Mouse (Mus musculus) ovary, postnatal 36 days (tissue): ENCODE measurements around the gene Mmp28.
A peak's percentile ranks its signal among the peaks of the same experiment; 100 is the strongest.

Source experiments
- DNase-seq: peaks from one replicate; pipeline ENCODE4 v3.0.0; 2022; ENCODE audit warnings: low spot score, mixed read lengths

Mmp28 gene

GRCm38 (mm10) chr11:83448021-83448926, 14.6 kb downstream of the Mmp28 start:
- DNase-seq = no peak

DNA sequence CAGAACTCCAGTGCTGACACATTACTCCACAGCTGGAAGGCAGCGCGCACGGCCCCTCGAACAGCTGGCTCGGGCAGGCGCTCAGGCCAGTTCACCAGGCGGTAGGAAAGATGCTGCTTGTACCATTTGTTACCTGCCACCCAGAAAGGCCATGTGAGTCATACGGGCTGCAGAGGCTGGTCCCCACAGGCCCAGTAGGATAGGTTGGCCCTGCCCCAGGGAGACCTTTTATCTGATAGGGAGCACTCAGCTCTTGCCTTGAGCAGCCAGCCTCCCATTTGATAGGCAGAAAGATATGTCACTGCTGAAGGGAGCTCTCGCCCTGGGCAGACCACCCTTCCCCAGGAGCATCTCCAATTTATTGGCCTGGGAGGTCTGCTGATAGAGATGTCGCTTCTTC, 15.3 kb downstream of the Mmp28 start:
- DNase-seq = no peak

DNA sequence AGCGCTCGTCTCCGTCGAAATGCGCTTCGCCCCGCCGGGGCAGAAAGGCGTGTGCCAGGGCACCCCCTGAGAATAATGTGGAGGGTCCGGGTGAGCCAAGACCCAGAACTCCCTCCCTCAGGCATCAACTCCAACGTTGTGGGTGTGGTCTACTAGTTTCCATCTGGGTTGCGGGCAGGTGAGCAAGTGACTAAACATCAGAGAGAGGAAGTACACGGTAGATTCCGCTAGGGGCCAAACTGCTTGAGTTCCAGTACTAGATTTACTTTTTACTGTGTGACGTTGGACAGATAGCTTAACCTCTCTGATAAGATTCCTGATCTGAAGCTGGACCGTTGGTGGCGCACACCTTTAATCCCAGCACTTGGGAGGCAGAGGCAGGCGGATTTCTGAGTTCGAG, 17.9 kb downstream of the Mmp28 start:
- DNase-seq = no peak

- DNase-seq = no peak
Measured at GRCm38 (mm10) chr11:83443824-83444223, 19.0 kb downstream of the Mmp28 start.

DNA sequence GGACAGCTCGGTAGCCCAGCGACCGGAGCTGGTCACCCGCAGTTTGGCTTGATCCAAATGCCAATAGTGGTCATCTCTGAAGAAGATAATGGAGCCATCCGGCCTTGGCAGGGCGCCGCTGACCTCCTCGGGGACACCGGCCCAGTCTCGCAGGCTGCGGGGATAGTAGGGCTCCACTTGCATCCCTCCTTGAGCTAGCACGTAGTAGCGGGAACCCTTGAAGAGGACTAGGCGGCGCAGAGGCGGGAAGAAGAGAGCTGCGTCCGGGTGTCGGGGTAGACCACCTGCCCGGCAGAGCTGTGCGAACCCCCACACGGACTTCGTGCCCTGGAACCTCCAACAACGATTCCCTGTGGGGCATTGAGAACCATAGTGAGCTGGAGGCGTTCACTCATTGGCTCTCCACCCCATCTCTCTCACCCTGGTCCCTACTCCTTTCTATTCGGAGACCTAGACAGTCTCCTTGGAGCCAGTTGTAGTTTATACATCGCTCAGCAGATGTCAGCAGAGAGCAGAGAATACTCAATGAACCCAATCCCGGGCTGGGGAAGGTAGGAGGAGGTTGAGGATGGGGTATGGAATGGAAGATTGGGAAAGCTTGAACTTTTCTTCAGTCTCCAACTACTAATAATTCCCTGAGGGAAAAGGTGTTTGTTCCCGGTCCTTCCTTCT, 20.1 kb downstream of the Mmp28 start:
- peak; percentile 34 for DNase-seq

DNA sequence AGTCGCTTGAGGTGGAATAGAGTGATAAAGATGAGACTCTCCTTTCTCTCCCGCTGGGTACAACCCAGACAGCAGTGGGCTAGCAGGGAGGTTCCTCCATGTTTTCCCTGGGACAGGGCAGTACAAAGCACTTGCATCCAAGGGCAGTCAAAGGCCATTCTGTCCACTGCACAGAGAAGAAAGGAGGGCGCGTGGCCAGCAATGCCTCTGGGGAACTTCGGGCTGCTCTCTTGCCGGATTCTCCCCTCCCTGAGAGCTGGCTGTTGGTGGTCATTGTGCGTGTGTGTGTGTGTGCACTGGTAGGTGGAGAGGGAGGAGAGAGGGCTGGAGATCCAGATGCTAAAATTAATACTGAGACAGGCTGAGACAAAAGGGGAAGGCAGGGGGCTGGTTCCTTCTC, 21.6 kb downstream of the Mmp28 start:
- DNase-seq = peak; percentile 37

DNA sequence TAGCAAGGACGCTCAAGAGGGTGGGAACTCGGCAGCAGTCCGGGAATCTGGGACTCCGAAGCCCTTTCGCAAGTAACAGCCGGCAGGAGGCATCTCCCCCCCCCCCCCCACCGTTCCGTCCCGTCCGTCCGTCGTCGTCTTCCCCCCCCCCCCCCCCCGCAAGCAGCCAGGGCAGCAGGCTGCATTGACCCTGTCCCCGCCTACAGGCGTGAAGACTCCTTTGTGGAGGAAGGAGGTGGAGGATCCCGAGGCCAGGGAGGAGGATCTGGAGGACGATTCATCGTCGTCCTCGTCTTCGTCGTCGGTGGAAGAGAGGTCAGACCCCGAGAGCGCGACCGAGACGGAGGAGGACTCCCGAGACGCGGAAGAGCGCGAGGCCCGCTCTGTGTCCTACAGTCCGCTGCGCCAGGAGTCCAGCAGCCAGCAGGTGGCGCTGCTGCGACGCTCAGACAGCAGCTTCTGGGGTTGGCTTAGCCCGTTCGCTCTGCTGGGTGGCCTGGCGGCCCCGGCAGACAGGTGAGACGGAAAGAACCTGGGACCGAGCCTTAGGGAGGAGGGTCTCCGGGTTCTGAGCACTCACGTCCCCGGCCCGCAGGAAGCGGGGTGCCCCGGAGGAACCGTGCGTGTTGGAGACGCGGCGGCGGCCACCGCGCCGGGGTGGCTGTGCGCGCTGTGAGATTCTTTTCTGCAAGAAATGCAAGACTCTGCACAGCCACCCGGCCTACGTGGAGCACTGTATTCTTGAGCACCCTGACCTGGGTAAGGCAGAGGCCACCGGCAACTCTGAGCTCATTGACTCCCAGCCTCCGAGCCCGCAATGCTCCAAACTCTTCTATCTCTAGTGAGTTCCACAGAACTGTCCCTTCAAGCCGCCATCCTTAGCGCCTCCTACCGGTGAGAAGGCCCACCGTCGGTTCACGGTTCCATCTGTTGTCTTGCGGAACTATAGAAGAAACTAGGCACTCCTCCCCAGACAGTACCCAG, 22.5 kb downstream of the Mmp28 start:
- DNase-seq = peak; percentile 85

DNA sequence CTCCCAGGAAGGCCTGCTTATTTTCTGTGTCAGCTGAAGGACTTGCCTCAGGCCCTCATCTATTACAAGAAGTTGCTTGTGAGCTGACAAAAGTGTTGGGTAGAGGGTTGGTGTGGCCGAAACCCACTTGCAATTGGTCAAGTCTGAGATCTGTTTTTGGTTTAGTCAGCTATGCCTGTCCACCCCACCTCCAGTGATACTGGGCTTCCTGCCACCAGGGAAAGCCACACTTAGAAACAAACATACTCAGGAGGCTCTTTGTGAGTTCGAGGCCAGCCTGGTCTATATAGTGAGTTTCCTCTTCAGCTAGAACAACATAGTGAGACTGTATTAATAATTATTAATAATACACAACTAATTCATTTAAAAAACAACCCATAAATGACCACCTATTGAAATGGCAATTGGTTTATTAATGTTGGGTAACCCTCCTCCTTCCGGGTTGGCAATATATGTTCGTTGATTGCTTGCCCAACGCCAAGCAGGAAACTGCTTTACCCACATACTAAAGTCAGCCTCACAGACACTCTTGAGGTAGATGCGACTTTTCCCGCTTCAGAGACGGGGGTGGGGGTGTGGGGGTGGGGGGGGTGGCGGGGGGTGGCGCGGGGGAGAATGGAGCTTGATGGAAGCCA, 23.3 kb downstream of the Mmp28 start:
- no peak for DNase-seq

DNA sequence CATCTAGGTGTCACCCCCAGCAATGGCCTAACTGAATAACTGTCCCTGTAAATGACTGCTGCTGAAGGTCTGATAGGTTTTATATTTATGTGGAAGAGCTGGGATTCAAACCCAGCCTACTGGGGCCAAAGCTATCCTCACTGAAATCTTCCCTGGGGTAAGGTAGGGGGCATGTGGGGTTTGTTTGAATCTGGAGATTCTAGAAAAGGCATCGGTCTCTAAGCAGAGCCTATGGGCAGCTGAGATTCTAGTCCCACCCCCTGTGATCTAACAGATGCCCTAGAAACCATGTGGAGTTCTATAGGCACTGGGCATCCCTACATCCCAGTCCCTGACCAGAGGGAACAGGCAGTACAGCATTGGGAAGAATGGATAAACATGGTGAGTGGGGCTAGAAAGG, 25.5 kb downstream of the Mmp28 start, which contains the start of gene 1700020L24Rik:
Gene 1700020L24Rik, plus strand, starts transcription at position 301 of the 400 bp plus-strand sequence.
- DNase-seq = no peak

- no peak for DNase-seq
Measured at GRCm38 (mm10) chr11:83432533-83432932, 30.3 kb downstream of the Mmp28 start.

DNA sequence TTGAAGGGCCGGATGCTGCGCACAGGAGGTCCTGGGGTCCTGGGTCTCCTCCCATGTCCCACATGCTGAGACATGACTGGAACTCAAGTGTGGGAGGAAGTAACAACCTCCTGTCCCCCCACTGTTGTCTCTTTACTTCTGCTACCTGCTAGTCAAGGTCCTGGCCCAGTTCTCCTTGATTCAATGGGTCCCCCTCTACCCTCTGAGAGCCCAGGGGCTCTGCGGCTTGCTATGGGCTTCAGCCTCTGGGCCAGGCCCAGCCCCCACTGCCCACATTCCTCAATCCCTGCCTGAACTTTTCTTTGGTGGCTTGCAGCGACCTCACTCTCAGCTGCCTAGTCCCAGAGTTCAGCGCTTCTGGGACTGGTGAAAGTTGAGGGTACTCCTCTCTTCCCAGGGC, 33.5 kb downstream of the Mmp28 start, which contains the start of gene Gas2l2:
Gene Gas2l2, minus strand, starts transcription at position 101 of the 400 bp plus-strand sequence.
- no peak for DNase-seq

GRCm38 (mm10) chr11:83426964-83427363, 35.9 kb downstream of the Mmp28 start:
- DNase-seq = no peak

GRCm38 (mm10) chr11:83424681-83425080, 38.2 kb downstream of the Mmp28 start:
- peak; percentile 54 for DNase-seq

- DNase-seq = peak; percentile 69
Measured at GRCm38 (mm10) chr11:83421305-83421704, 41.6 kb downstream of the Mmp28 start.

DNA sequence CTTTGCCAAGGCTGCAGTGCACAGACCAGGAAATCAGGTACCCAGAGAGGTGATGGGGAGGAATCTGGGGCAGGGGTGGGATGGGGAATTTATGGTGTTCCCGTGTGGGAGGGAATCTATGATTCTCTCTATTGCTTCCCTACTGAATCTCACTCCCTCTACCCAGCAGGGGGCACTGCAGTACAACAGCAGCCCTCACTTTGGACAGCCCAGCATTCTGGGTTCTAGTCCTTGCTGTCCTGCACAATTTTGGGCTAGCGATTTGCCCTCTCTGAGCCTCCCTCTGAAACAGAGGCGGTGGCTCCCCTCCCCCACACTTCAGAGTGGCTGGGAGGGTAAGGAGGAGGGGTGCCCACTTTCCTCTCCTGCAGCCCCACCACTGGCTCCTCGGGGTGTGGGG, 42.5 kb downstream of the Mmp28 start:
- no peak for DNase-seq

- no peak for DNase-seq
Measured at GRCm38 (mm10) chr11:83418566-83418965, 44.3 kb downstream of the Mmp28 start.

- no peak for DNase-seq
Measured at GRCm38 (mm10) chr11:83417708-83418107, 45.2 kb downstream of the Mmp28 start.

DNA sequence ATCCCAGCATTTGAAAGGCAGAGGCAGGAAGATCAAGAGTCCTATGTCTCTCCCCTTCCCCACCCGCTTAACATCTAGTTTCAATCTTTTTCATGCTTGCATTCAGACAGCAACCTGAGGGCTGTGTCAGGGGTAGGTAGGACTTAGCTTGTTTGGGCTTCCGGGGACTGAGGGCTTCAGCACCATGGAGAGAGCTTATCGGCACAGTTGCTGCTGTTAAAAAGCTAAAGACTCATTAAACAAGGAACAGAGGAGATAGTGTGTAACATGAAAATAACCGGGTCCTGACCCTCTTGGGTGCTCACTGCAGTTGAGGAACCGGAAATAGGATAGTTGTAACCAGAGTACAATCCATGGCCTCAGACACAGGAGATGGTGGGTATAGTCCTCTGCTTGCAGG, 45.8 kb downstream of the Mmp28 start:
- peak; percentile 70 for DNase-seq

- DNase-seq = no peak
Measured at GRCm38 (mm10) chr11:83410510-83410909, 52.4 kb downstream of the Mmp28 start.

DNA sequence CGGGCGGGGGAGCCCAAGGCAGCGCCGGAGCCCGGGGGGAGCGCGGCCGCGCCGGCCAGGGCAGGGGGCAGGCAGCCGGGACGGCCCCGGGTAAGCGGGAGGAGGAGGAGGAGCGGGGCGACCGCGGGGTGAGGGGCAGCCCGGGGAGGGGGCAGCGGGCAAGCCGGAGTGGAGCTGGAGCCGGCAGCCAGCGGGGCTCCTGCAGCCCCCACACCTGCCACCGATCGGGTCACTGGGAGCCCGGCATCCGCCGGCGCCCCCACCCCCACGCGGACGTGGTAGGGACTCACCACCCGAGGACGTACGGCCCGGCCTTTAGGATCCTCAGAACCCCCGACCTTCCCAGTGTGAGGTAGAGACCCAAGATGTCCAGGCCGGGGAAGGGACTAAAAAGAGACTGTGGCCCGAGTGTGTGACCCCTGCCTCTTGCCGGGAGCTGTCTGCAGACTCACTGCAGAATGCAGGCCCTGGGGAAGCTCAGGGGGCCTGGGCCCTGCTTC, 53.0 kb downstream of the Mmp28 start:
- DNase-seq = no peak

DNA sequence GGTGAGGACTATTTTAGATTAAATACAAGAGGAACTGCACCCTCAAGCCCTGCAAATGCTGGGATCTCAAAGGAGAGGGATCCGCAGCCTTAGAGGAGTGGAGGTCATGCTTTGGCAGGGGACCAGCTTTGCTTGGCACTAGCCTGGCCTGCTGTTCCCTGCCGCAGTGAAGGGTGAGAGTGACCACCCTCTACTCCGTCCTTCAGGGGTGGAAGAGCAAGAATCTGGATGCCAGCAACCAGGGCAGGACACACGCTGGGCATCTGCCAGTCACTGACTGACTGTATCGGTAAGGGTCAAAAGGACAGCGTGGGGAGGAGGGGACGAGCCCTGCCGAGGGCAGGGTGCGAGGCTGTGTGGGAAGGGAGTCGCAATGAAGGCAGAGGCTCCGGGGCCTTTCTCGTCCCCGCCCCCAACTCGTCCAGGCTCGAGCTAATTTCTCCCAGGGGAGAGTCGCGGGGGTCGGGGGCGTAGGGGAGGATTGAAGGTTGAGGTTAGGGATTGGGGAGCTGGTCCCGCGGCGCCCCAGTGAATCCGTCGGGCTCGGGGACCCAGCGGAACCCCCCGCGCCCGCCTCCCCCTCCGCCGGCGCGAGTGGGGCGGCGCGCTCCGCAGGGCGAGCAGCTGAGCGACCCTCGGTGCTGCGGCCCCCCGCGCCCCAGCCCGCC, 53.6 kb downstream of the Mmp28 start, which contains the start of gene Rasl10b:
Gene Rasl10b, plus strand, starts transcription at position 51 of the 668 bp plus-strand sequence.
- peak; percentile 34 for DNase-seq
